Mouse (Mus musculus) heart, adult 2 months (tissue): ENCODE data around the gene Hes7.

Source experiments
- CTCF ChIP-seq: fragments of 200-600 bp; IDR thresholded peaks from 2 replicates; pipeline ENCODE4 v1.8.1; 2022; ENCODE audit warnings: antibody characterized with exemption, mild to moderate bottlenecking, moderate library complexity
- EP300 ChIP-seq: fragments of 200-500 bp; IDR thresholded peaks from 2 replicates; pipeline ENCODE4 v1.6.1; 2011; ENCODE audit warnings: low read depth, low read length, control low read depth; ENCODE audit not compliant: insufficient read depth
- POLR2A ChIP-seq: fragments of 200-500 bp; IDR thresholded peaks from 2 replicates; pipeline ENCODE4 v1.6.1; 2011; ENCODE audit warnings: mild to moderate bottlenecking, low read depth, low read length, control low read depth; ENCODE audit not compliant: insufficient read depth

- TF ChIP-seq POLR2A (peak; percentile 100), CTCF (no peak), EP300 (peak; percentile 100)
These were observed 25.3 kb upstream of the Hes7 start, which contains the start of gene Per1 for GRCm38 (mm10) chr11:69094697-69095429.
